In genomic region chr5:35662021-35662545, GRCm38 (mm10) we compare ENCODE assay signal across 18 mouse cellular contexts. TPM values are rescaled to one million over a fixed set of nuclear protein-coding genes. Genes with fewer than 3 reads are reported as not detected.
DNase-seq lines count a peak whose midpoint lies in the region.
"Had no signal": no experiment of that assay in that cellular context is flagged by ENCODE, and none has a peak within 500 bp of the region (broad histone marks: within the 10 kb centered on the region; RNA-seq: fewer than 3 reads in every experiment).

No protein-coding gene starts in this region.

- intact Hi-C loops in left cerebral cortex, postnatal 4 days (cut with DNase I), result no loop called here

- DNase-seq in gastrocnemius, adult 18-20 months (ENCODE audit: low spot score), result peak; percentile 32
- no peak for DNase-seq in gastrocnemius, postnatal 10 days
- DNase-seq in left cerebral cortex, postnatal 4 days, result peak; percentile 39
- no peak for DNase-seq in left cerebral cortex, adult 9 months (ENCODE audit: low spot score in 2 of 2)
- peak; percentile 44 for DNase-seq in 3T3-L1 (ENCODE audit: low read depth, low spot score)
- peak; percentile 46 for DNase-seq in Muller cell, postnatal 12 days (ENCODE audit: inconsistent ontology term)
- no peak for DNase-seq in kidney, adult 9 months
- DNase-seq: adrenal gland, postnatal 10 days; cerebellum, adult 11 months; cerebellum, adult 9-11 months; kidney, adult 2 months; kidney, postnatal 10 days; liver, postnatal 0 days; lung, postnatal 14 days; right cerebral cortex, adult 18-20 months; spleen, adult 18-20 months had no signal

RNA-seq across cellular contexts. Expression of gene Htra3, which starts 17.5 kb away (rescaled TPM):
- total RNA-seq in gastrocnemius, adult 18-20 months (2021), result 10 to 100 TPM; 28.4 to 34.8 TPM
- 10 to 100 TPM; 48.0 to 61.7 TPM for total RNA-seq in gastrocnemius, postnatal 10 days (2021)
- 10 to 100 TPM; 14.9 to 17.1 TPM for total RNA-seq in left cerebral cortex, postnatal 4 days (2021)
- total RNA-seq: common myeloid progenitor, adult 5-6 weeks; megakaryocyte progenitor cell, adult 5-6 weeks had no signal

Comparison
In these comparisons a context has a peak if more than half of its experiments do, and no peak if none do; other contexts are left out.
1. DNase-seq: peak in gastrocnemius, adult 18-20 months (single experiment), left cerebral cortex, postnatal 4 days (single experiment), 3T3-L1 (single experiment) and Muller cell, postnatal 12 days (single experiment); none in gastrocnemius, postnatal 10 days (single experiment), left cerebral cortex, adult 9 months (0 of 2) and kidney, adult 9 months (single experiment).